Mouse (Mus musculus): ENCODE measurements around the gene Gm10959. TPM values are rescaled to one million over a fixed set of nuclear protein-coding genes. Genes with fewer than 3 reads are reported as not detected.
"Not testable (repeated sequence)": the region's sequence is repeated elsewhere in the genome, so short reads cannot be mapped to it uniquely, and the experiment has no call there.

Gm10959 gene
- not detected for total RNA-seq (2021)
- long read RNA-seq, experiment 1: 0 reads
- long read RNA-seq, experiment 2: 0 reads

DNA sequence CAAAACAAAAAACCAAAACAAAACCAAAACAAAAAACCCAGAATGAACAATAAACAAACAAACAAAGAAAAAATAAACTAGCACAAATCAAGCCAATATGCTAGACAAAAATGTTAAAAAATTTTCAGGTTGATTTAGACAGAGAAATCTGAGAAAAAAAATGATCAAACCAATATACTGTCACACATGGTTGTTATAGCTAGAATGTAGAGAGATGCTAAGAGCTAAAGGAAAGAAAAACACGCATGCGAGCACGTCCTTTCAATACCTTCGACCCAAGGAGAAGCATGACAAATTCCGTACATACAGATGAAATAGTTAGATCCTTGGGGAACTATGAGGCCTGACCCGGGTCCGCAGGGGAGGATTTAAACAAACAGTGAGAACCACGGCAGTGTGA, at the start of gene Gm10959:
Gm10959 (minus strand) TSS at position 101 of the 400 bp plus-strand sequence.
- no peak for DNase-seq (ENCODE audit: low spot score in 2 of 2)

DNA sequence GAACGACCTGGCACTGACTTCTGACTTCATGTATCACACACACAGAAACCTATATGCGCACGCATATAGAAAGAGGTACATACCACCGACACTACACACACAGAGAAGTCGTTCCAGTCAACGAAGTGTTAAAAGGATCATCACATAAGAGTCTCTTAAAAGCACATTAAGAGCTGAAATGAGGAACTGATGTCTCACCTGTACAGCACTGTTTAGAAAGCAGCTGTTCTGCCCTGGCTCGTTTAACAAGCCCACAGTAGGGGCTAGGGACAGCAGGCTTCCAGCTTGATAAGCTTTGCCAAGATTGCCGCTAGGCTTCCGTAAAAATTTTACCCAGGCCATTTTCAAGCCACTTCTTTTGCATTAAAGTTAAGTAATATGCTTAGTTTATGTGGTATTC, 49.2 kb upstream of the Gm10959 start:
- no peak for DNase-seq (ENCODE audit: low spot score in 2 of 2)

DNA sequence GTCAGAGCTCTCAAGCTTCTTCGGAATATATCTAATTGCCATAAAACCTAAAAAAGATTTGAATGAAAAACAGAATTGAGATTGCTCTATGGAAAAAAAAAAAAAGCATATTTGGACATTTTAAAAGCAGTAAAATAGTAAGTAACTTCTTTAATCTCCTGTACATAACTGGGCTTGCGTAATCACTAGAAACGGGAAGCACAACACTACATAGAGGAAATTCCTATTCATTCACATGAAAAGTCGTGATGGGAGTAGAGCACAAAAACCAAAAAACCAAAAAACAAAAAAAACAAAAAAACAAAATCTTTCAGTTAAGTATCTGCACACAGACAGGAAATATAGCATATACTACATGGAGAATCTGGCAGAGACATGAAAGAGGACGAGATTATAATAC, 45.1 kb upstream of the Gm10959 start:
- DNase-seq (ENCODE audit: low spot score in 2 of 2): no peak

- DNase-seq (ENCODE audit: low spot score in 2 of 2): no peak
These were observed 31.0 kb upstream of the Gm10959 start for GRCm38 (mm10) chr3:122950129-122950528.

GRCm38 (mm10) chr3:122943387-122943890, 24.3 kb upstream of the Gm10959 start:
- no peak for DNase-seq (ENCODE audit: low spot score in 2 of 2)

- no peak for DNase-seq (ENCODE audit: low spot score in 2 of 2)
These were observed 20.1 kb upstream of the Gm10959 start for GRCm38 (mm10) chr3:122939215-122939614.

- DNase-seq (ENCODE audit: low spot score in 2 of 2): not testable (repeated sequence)
These were observed 18.0 kb upstream of the Gm10959 start for GRCm38 (mm10) chr3:122937176-122937575.

GRCm38 (mm10) chr3:122932466-122932865, 13.3 kb upstream of the Gm10959 start:
- DNase-seq (ENCODE audit: low spot score in 2 of 2): no peak

DNA sequence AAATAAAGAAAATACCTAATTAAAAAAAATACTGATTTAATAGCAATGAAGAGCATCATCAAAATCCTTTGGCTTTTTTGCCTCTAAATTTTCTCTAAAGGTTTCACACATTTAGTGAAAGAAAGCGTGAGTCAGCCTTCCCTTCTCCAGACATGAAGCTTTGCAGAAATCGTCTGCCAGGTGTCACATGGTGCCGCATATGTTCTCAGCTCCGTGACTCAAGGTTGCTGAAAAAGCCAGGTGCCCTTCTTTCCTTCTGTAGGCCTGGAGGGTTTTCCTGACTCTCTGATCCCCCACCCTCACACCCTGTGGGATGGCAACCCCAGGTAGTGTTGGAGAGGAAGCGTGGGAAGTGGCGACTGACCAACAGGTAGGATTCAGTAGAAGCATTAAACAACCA, 10.6 kb upstream of the Gm10959 start:
- no peak for DNase-seq (ENCODE audit: low spot score in 2 of 2)

DNA sequence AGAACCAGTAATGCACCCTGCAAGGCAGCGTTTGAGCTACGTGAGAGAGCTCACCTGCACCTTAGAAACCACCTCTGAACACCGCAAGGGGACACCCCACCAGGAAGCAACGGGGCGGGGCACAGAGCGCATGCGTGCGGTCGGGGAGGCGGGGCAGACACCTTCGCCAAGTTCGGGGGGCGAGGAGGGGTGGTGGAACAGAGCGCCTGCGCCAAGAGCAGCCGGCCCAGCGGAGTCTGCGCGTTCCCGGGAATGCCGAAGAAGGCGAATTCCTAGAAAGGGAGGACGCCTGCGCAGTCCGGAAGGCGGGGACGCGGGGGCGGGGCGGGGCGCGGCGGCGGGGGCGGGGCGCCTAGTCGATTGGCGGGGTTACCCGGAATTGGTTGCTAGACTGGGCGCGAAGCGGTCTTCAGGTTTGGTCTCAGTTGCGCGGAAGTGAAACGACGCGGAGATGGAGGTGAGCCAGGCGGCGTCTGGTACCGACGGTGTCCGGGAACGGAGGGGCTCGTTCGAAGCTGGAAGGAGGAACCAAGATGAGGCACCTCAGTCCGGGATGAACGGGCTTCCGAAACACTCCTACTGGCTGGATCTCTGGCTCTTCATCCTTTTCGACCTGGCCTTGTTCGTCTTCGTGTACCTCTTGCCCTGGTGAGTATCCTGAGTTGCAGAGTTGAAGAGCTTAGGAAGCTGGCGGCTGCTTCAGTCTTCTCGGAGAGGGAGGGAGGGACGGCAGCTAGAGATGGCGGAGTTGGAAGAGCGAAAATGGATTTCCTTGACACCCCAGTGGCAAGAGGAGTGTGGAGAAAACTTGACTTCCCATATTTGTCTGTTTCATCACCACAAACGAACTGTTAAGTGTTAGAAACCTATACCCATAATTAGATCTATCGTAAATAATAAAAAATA, 5.1 kb upstream of the Gm10959 start, which contains the start of gene 1810037I17Rik:
1810037I17Rik (plus strand) TSS at position 195 of the 906 bp plus-strand sequence.
- DNase-seq (ENCODE audit: low spot score in 2 of 2): peak; percentile 95 to 98

DNA sequence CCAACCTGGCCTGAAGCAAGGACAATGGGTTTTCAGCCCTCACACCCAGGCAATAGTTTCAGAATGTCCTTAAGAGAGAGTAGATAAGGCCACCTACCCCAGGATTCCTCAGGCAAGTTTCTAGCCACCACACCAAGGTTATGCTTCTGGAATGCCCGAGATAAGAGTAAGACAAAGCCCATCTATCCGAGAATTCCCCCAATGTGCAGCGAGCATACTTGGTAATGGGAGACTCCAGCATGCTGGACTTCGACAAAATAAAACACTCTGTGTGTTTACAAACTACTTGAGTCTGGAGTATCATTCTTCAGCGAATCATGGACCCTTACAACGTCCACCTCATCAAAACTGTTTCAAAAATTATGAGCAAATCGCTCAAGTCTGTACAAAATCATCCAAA, 4.0 kb upstream of the Gm10959 start:
- DNase-seq (ENCODE audit: low spot score in 2 of 2): no peak

GRCm38 (mm10) chr3:122921676-122922527, 2.7 kb upstream of the Gm10959 start:
- no peak for DNase-seq (ENCODE audit: low spot score in 2 of 2)

- no peak for DNase-seq (ENCODE audit: low spot score in 2 of 2)
These were observed 1.6 kb upstream of the Gm10959 start for GRCm38 (mm10) chr3:122920572-122921435.

DNA sequence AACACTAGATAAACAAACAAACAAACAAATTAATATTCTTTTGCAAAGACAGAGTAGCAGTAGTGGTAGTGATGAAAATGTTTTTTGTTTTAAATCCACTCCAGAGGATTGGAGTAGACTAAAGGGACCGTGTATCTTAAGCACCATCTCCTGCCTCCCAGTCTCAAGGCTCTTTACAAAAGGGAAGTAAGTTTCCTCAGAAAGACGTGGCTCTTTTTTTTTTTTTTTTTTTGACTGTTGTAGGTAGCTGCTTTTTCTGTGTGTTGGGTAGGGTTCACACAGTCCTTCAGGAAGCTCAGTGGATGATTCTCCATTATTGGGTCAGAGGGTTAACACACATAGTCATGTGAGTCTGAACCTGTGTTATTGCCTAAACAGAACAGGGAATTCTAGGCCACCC, 488 bp downstream of the Gm10959 start:
- DNase-seq (ENCODE audit: low spot score in 2 of 2): no peak

DNA sequence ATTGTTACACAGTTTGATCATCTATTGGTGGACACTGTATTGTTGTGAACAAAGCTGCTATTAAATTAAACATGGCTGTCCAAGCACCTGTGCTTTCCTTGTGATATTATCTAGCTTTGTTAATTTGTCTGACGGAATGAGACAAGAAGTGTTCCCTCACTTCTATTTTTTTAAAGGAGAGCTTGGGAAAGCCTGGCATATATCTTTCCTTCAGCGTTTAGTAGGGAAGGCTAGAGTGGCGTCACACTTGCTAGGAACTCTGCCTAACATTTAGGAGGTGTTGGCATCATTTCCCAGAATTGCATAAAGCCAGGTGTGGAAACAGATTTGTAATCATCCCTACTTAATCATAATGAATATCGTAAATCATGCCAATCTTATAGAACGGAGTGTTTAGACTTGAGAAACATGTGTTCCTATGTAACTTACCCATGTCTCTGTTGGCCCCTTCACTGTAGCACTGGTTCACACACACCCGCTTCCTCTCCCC, 2.9 kb downstream of the Gm10959 start:
- DNase-seq (ENCODE audit: low spot score in 2 of 2): no peak

DNA sequence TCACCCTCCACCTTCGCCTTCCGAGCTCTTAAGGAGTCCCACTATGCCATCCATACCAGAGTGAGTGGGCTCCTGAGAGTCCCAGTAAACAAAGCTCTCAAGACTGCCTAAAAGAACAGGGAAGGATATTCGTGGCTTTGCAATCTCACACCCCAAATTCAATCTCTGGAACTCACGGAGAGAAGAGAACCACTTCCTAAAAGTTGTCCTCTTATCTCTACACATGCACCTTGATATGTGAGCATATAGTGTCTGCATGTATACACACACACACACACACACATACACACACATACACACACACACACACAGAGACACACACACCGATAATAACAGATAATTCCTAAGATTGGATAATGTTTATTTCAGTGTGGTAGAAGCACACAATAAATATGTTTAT, 3.7 kb downstream of the Gm10959 start:
- no peak for DNase-seq (ENCODE audit: low spot score in 2 of 2)

DNA sequence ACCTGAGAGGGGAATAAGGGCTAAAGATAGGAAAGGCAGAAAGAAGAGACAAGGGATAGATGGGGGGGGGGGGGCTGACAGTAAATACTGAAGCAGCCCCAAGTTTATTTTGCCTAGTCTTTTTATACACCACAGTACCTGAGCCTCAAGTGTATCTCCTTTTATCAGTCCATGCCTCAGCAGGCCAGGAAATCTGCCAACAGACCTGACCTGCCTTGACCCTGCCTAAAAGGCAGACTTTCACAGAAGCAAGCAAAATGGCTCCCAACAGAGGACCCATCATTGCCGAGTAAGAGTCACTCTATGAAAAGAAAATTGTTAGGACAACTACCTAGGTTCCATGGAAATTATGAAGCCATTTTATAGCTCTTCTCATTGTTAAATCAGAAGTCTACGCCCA, 11.3 kb downstream of the Gm10959 start:
- no peak for DNase-seq (ENCODE audit: low spot score in 2 of 2)

GRCm38 (mm10) chr3:122903746-122904433, 15.3 kb downstream of the Gm10959 start:
- no peak for DNase-seq (ENCODE audit: low spot score in 2 of 2)

GRCm38 (mm10) chr3:122898254-122898653, 20.9 kb downstream of the Gm10959 start:
- no peak for DNase-seq (ENCODE audit: low spot score in 2 of 2)

GRCm38 (mm10) chr3:122895189-122895731, 23.9 kb downstream of the Gm10959 start:
- no peak for DNase-seq (ENCODE audit: low spot score in 2 of 2)

All from adrenal gland, postnatal 4 days (tissue).